Mouse (Mus musculus) limb, embryonic 14.5 days (tissue): Measurements from ENCODE around the gene Irf2bpl. TPM values are rescaled to one million over a fixed set of nuclear protein-coding genes. Genes with fewer than 3 reads are reported as not detected.

Experiments
- ATAC-seq: fragments of 200-750 bp; cut with Nextera tagmentation; 2 replicates; pipeline ENCODE4 v1.8.0; 2017; ENCODE audit warnings: low read depth, moderate number of reproducible peaks, moderate TSS enrichment; ENCODE audit not compliant: low FRiP score
- DNase-seq: peaks from one replicate; pipeline ENCODE4 v3.0.0-alpha.2; 2015; ENCODE audit warnings: low spot score
- H3K27ac ChIP-seq: fragments of 300-500 bp; sonication (generic); replicated peaks from 2 replicates; pipeline ENCODE4 v1.5.1; 2014; ENCODE audit warnings: low read depth, mild to moderate bottlenecking, low read length, moderate library complexity, mixed read lengths
- H3K27me3 ChIP-seq: fragments of 300-500 bp; sonication (generic); 2 replicates; pipeline ENCODE4 v1.6.1; 2014; ENCODE audit warnings: low read length, mixed read lengths; ENCODE audit not compliant: control insufficient read depth, insufficient read depth
- H3K36me3 ChIP-seq: fragments of 300-500 bp; sonication (generic); 2 replicates; pipeline ENCODE4 v1.6.1; 2014; ENCODE audit warnings: mild to moderate bottlenecking, low read length, moderate library complexity, mixed read lengths; ENCODE audit not compliant: control insufficient read depth, insufficient read depth
- H3K4me1 ChIP-seq: fragments of 300-500 bp; sonication (generic); 2 replicates; pipeline ENCODE4 v1.6.1; 2014; ENCODE audit warnings: antibody characterized with exemption, low read length, mixed read lengths; ENCODE audit not compliant: control insufficient read depth, insufficient read depth
- H3K4me2 ChIP-seq: fragments of 300-500 bp; sonication (generic); replicated peaks from 2 replicates; pipeline ENCODE4 v1.6.1; 2014; ENCODE audit warnings: low read depth, mild to moderate bottlenecking, low read length, moderate library complexity; ENCODE audit not compliant: severe bottlenecking
- H3K4me3 ChIP-seq: fragments of 300-500 bp; sonication (generic); replicated peaks from 2 replicates; pipeline ENCODE4 v1.5.1; 2014; ENCODE audit warnings: low read length
- H3K9ac ChIP-seq: fragments of 300-500 bp; sonication (generic); 2 replicates; pipeline ENCODE4 v1.6.1; 2014; ENCODE audit warnings: mild to moderate bottlenecking, low read depth, low read length, moderate library complexity; ENCODE audit not compliant: severe bottlenecking
- H3K9me3 ChIP-seq: fragments of 300-500 bp; sonication (generic); 2 replicates; pipeline ENCODE4 v1.6.1; 2016; ENCODE audit warnings: low read length; ENCODE audit not compliant: control insufficient read depth
- POLR2A ChIP-seq: fragments of 200-500 bp; IDR thresholded peaks from 2 replicates; pipeline ENCODE4 v1.8.0; 2012; ENCODE audit warnings: inconsistent platforms, mild to moderate bottlenecking, moderate library complexity, borderline replicate concordance; ENCODE audit not compliant: insufficient read depth, insufficient read length; ENCODE audit errors: extremely low read depth
- WGBS: fragments of 180-500 bp; shearing (Covaris S2); extraction: QIAGEN DNeasy Blood & Tissue Kit; methylation state at CpG from one replicate; pipeline ENCODE4 v1.1.7; 2014; 5-methylcytosine and 5-hydroxymethylcytosine counted together
- polyA plus RNA-seq, 2 experiments: library from polyadenylated mRNA; depleted of rRNA in 1 of 2; stranded (reverse) in 1 of 2; unstranded in 1 of 2; fragments of >200 nt; fragmentation: Nextera tagmentation in 1 of 2; extraction: Ambion mirVana in 1 of 2; gene quantifications; 2 replicates each; pipeline versions ENCODE4 v1.2.1 to v1.2.3; 2012 to 2014

Gene Irf2bpl
- polyA plus RNA-seq, 2 experiments: 33.9 to 37.1 TPM

GRCm38 (mm10) chr12:86896921-86897512 is 12.4 kb upstream of the Irf2bpl start:
- no peak for TF ChIP-seq POLR2A
- peaks cover 79% of the 10 kb centered on the region for H3K4me1 ChIP-seq
- H3K9ac ChIP-seq: no peak overlapping the region
- DNase-seq: peak; percentile 63
- H3K4me3 ChIP-seq: no peak overlapping the region
- H3K9me3 ChIP-seq: no peaks in the 10 kb centered on the region
- ATAC-seq: no peak
- WGBS: 30% methylated on average over 7 of the region's 7 CpGs
- no peaks in the 10 kb centered on the region for H3K36me3 ChIP-seq
- peak overlapping the region; percentile 52 for H3K4me2 ChIP-seq
- H3K27ac ChIP-seq: peak overlapping the region; percentile 91
- no peaks in the 10 kb centered on the region for H3K27me3 ChIP-seq

GRCm38 (mm10) chr12:86896441-86896890 is 11.9 kb upstream of the Irf2bpl start:
- no peaks in the 10 kb centered on the region for H3K36me3 ChIP-seq
- 12% methylated on average over 7 of the region's 7 CpGs for WGBS
- no peak for TF ChIP-seq POLR2A
- H3K4me3 ChIP-seq: no peak overlapping the region
- H3K9me3 ChIP-seq: no peaks in the 10 kb centered on the region
- H3K4me2 ChIP-seq: peak overlapping the region; percentile 52
- peak; percentile 59 for DNase-seq
- no peaks in the 10 kb centered on the region for H3K27me3 ChIP-seq
- H3K27ac ChIP-seq: peak overlapping the region; percentile 91
- ATAC-seq: no peak
- no peak overlapping the region for H3K9ac ChIP-seq
- H3K4me1 ChIP-seq: peaks cover 85% of the 10 kb centered on the region

- Histone ChIP-seq H3K9ac (no peak overlapping the region), H3K27me3 (no peaks in the 10 kb centered on the region), H3K9me3 (no peaks in the 10 kb centered on the region), H3K4me3 (peak overlapping the region; percentile 28; the same call in 1 of the 2 replicates), H3K27ac (peak overlapping the region; percentile 91), H3K36me3 (no peaks in the 10 kb centered on the region), H3K4me1 (peaks cover 89% of the 10 kb centered on the region), H3K4me2 (peak overlapping the region; percentile 52)
- WGBS: 24% methylated on average over 4 of the region's 4 CpGs
- no peak for ATAC-seq
- no peak for DNase-seq
- TF ChIP-seq POLR2A: no peak
Measured at GRCm38 (mm10) chr12:86895703-86896409, 11.3 kb upstream of the Irf2bpl start.

GRCm38 (mm10) chr12:86894841-86895428 is 10.3 kb upstream of the Irf2bpl start:
- under 1% methylated on average over 12 of the region's 12 CpGs for WGBS
- ATAC-seq (0 out of 2 replicates have a peak, but pooled peaks have one; percentile 1), DNase-seq (no peak)
- peak overlapping the region; percentile 52 for H3K4me2 ChIP-seq
- H3K4me3 ChIP-seq: peak overlapping the region; percentile 28
- H3K27ac ChIP-seq: peak overlapping the region; percentile 91
- H3K36me3 ChIP-seq: no peaks in the 10 kb centered on the region
- peaks cover 87% of the 10 kb centered on the region for H3K4me1 ChIP-seq
- H3K27me3 ChIP-seq: no peaks in the 10 kb centered on the region
- peak overlapping the region; percentile 35 for H3K9ac ChIP-seq
- no peak for TF ChIP-seq POLR2A
- H3K9me3 ChIP-seq: no peaks in the 10 kb centered on the region

- no peak for TF ChIP-seq POLR2A
- Histone ChIP-seq H3K4me1 (peaks cover 87% of the 10 kb centered on the region), H3K27me3 (no peaks in the 10 kb centered on the region), H3K9ac (peak overlapping the region; percentile 45), H3K36me3 (no peaks in the 10 kb centered on the region), H3K4me3 (peak overlapping the region; percentile 38), H3K4me2 (peak overlapping the region; percentile 82), H3K9me3 (no peaks in the 10 kb centered on the region), H3K27ac (peak overlapping the region; percentile 99)
- DNase-seq (peak; percentile 100), ATAC-seq (peak; percentile 88)
- under 1% methylated on average over 21 of the region's 26 CpGs for WGBS
Measured at GRCm38 (mm10) chr12:86894184-86894839, 9.7 kb upstream of the Irf2bpl start.
